Mouse (Mus musculus) liver, embryonic 11.5 days (tissue): ENCODE measurements around the gene Stac3. TPM values are rescaled to one million over a fixed set of nuclear protein-coding genes. Genes with fewer than 3 reads are reported as not detected.
A peak's percentile ranks its signal among the peaks of the same experiment; 100 is the strongest.

Source experiments
- ATAC-seq: fragments of 200-750 bp; cut with Nextera tagmentation; replicated peaks from 2 replicates; pipeline ENCODE4 v1.8.0; 2017; ENCODE audit warnings: moderate number of reproducible peaks, mild to moderate bottlenecking, moderate TSS enrichment, moderate library complexity; ENCODE audit not compliant: low FRiP score
- DNase-seq: peaks from one replicate; pipeline ENCODE4 v3.0.0-alpha.2; 2017; ENCODE audit warnings: low spot score
- H3K27ac ChIP-seq: fragments of 300-500 bp; sonication (generic); 2 replicates; pipeline ENCODE4 v1.5.1; 2014; ENCODE audit warnings: mild to moderate bottlenecking, low read depth, low read length, control low read depth
- H3K27me3 ChIP-seq: fragments of 300-500 bp; sonication (generic); replicated peaks from 2 replicates; pipeline ENCODE4 v1.6.1; 2014; ENCODE audit warnings: low read length, mixed read lengths; ENCODE audit not compliant: control insufficient read depth, insufficient read depth
- H3K36me3 ChIP-seq: fragments of 300-500 bp; sonication (generic); 2 replicates; pipeline ENCODE4 v1.6.1; 2014; ENCODE audit warnings: mild to moderate bottlenecking, low read length, moderate library complexity, mixed read lengths; ENCODE audit not compliant: control insufficient read depth, insufficient read depth
- H3K4me1 ChIP-seq: fragments of 300-500 bp; sonication (generic); replicated peaks from 2 replicates; pipeline ENCODE4 v1.6.1; 2014; ENCODE audit warnings: low read length, mixed read lengths; ENCODE audit not compliant: control insufficient read depth, insufficient read depth
- H3K4me2 ChIP-seq: fragments of 300-500 bp; sonication (generic); 2 replicates; pipeline ENCODE4 v1.6.1; 2014; ENCODE audit warnings: mild to moderate bottlenecking, control low read depth, moderate library complexity
- H3K4me3 ChIP-seq: fragments of 300-500 bp; sonication (generic); 2 replicates; pipeline ENCODE4 v1.5.1; 2014; ENCODE audit warnings: low read depth, low read length, control low read depth
- H3K9ac ChIP-seq: fragments of 300-500 bp; sonication (generic); 2 replicates; pipeline ENCODE4 v1.6.1; 2014; ENCODE audit warnings: low read depth, low read length, control low read depth
- H3K9me3 ChIP-seq: fragments of 300-500 bp; sonication (generic); 2 replicates; pipeline ENCODE4 v1.6.1; 2016; ENCODE audit warnings: low read length, inconsistent platforms, mixed read lengths; ENCODE audit not compliant: control insufficient read depth
- WGBS: fragments of 180-500 bp; shearing (Covaris S2); extraction: QIAGEN DNeasy Blood & Tissue Kit; methylation state at CpG from one replicate; pipeline ENCODE4 v1.1.7; 2014; 5-methylcytosine and 5-hydroxymethylcytosine counted together
- polyA plus RNA-seq: library from polyadenylated mRNA; unstranded; fragments of >200 nt; fragmentation: Nextera tagmentation; extraction: Ambion mirVana; gene quantifications from 2 replicates; pipeline ENCODE4 v1.2.1, GENCODE M21; 2014

The Stac3 gene
- 0.32 and 0.39 TPM in 2 replicates for polyA plus RNA-seq

DNA sequence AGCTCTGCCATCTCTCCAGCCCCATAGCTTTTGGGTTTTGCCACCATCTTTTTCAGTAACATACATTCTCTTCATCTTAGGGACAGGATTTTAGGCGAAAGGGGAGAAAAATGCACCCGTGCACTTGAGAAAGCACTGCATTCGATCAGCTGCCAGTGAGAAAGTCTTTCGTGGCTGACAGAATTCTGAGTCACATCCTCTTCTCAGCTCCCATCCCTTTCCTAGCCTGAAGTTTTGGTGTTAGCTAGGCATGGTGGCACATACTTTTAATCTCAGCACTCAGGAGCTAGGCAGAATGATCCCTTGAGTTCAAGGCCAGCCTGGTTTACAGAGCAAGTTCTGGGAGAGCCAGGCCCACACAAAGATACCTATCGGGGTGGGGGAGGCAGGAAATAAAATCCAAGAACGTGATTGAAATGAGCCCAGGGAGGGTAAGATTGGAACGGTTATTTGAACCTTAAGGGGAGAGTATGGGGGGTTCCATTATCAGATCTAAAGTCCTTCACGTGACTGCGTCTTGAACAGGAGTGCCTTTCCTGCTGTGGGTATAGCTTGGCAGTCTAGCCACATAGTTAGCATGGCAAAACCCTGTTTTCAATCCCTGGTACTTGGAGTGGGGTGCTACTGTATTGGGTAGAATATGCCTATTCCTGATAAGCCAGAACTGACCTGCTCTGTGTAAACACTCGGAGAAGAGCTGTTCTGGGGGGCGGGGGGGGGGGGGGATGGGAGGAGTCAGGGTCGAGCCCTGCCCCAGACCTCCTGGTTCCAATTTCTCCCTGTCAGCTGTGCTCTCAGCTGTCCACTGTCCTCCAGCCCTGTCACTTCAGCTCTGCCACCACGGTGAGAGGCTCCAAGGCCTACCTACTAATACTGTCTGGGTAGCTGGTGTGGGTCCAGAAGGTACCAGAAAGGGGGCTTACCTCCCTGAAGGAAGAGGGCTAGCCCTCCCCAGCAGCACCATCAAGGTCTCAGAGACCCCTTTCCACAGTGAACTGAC lies at the start of gene Stac3:
Stac3 (plus strand) TSS at position 793 of the 1,000 bp plus-strand sequence.
- 64% methylated on average over 13 of the region's 13 CpGs for WGBS
- Histone ChIP-seq H3K27ac (no peak within 1 kb of the TSS), H3K9me3 (no peaks in the 10 kb centered on the region), H3K4me1 (no peaks in the 10 kb centered on the region), H3K27me3 (no peaks in the 10 kb centered on the region), H3K4me3 (no peak within 1 kb of the TSS), H3K4me2 (no peak within 1 kb of the TSS), H3K9ac (no peak within 1 kb of the TSS), H3K36me3 (peaks cover 23% of the 10 kb centered on the region)
- no peak for DNase-seq
- peak; percentile 41; the same call in 1 of the 2 replicates for ATAC-seq

DNA sequence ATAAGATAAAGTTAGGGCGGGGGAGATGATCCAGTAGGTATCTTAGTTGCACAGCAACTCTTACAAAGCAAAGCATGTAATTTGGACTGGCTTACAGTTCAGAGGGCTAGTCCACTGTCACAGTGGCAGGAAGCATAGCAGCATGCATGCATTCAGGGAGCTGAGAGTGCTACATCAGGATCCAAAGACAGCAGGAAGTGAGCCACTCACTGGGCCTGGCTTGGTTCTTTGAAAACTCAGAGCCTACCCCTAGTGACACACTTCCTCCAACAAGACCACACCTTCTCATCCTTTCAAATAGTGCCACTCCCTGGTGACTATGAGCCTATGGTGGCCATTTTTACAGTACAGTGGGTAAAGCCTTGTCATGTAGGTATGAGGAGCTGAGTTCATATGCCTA lies 47.8 kb upstream of the Stac3 start:
- 89% methylated on average over 1 of the region's 1 CpGs for WGBS
- ATAC-seq: no peak
- H3K4me2 ChIP-seq: no peak overlapping the region
- no peak overlapping the region for H3K9ac ChIP-seq
- no peak overlapping the region for H3K27ac ChIP-seq
- H3K27me3 ChIP-seq: no peaks in the 10 kb centered on the region
- DNase-seq: no peak
- H3K9me3 ChIP-seq: no peaks in the 10 kb centered on the region
- no peak overlapping the region for H3K4me3 ChIP-seq
- H3K36me3 ChIP-seq: peaks cover 31% of the 10 kb centered on the region
- H3K4me1 ChIP-seq: no peaks in the 10 kb centered on the region

DNA sequence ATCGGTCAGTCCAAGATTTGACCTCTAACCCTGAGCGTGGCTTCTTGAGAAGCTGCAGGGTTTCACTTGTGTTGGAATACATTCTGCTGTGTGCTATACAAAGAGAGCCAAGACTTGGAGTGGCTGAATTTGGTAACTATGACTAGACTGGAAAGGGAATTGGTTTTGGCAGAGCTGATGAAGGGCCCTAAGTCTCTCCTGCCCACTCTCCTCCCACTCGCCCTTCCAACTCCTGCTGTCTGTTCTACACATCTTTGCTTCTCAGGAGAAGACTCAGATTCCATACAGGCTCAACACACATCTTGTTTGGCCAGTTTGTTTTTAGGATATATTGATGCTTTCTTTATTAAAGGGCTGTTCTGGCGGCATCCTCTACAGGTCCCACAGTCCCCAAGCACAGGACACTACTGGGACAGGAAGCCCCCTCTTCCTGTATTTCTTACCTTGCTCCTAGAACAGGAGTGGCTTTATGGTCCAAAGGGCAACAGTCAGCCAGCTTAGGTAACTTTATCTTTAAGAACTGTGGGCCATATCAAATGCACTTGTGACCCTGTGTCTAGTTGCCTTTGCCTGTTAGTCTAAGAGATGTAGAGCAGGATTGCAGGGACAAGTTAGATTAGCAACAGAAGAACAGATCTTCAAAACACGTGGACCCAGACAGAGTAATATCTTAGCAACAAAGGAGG lies 38.9 kb upstream of the Stac3 start:
- Histone ChIP-seq H3K27ac (no peak overlapping the region), H3K9me3 (no peaks in the 10 kb centered on the region), H3K36me3 (peaks cover 23% of the 10 kb centered on the region), H3K9ac (no peak overlapping the region), H3K4me3 (no peak overlapping the region), H3K4me1 (no peaks in the 10 kb centered on the region), H3K4me2 (no peak overlapping the region), H3K27me3 (no peaks in the 10 kb centered on the region)
- ATAC-seq (no peak), DNase-seq (no peak)
- WGBS: 87% methylated on average over 5 of the region's 5 CpGs

DNA sequence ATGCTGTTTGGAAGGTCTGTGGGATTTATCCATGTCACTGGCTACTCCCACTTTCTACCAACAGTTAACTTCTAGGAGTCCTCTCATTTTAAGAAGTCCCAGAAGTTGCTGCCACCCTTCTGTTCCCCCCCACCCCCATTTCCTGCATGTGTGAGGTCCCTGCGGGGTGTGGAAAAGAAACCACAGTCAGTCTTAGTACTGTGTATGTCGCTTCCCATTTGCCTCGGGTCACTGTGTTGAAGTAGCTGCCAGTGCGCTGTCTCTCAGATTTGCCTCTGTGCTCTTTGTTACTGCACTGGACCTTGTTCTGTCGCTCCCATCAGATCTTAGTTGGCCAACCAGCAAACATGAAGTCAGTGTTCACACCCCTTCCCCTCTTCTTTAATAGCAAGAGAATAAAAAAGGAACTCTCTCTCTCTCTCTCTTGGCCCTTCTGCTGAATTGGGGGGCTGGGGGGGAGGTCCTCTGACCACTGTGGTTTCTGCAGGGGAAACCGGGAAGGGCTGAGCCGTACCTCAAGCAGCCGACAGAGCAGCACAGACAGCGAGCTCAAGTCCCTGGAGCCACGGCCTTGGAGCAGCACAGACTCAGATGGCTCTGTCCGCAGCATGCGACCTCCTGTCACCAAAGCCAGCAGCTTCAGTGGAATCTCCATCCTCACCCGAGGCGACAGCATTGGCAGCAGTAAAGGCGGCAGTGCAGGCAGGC lies 30.1 kb upstream of the Stac3 start:
- DNase-seq (no peak), ATAC-seq (0 out of 2 replicates have a peak, but pooled peaks have one; percentile 10)
- peaks cover 1% of the 10 kb centered on the region; the same call in 1 of the 2 replicates for H3K36me3 ChIP-seq
- H3K9me3 ChIP-seq: no peaks in the 10 kb centered on the region
- H3K27me3 ChIP-seq: no peaks in the 10 kb centered on the region
- 44% methylated on average over 15 of the region's 15 CpGs for WGBS
- no peak overlapping the region for H3K4me3 ChIP-seq
- no peaks in the 10 kb centered on the region; the same call in 1 of the 2 replicates for H3K4me1 ChIP-seq
- no peak overlapping the region; the same call in 1 of the 2 replicates for H3K4me2 ChIP-seq
- no peak overlapping the region for H3K27ac ChIP-seq
- no peak overlapping the region for H3K9ac ChIP-seq

DNA sequence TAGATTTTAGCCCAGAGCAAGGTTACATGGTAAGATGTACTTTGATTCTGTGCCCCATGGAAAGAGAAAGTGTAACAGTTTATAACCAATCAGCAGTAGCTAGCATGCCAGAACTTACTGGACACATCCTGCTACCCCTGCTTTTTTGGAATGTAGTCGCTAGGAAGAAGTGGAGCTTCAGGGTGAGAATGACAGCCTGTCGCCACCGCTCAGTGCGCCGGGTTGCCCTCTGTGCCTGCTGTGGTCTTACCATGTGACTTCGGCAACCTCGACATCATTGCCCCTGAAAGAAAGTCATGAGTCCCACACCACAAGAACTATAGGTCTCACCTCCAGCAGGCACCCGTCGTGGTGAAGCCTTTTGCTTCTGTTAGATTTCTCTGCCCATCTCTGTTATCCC lies 28.8 kb upstream of the Stac3 start:
- no peaks in the 10 kb centered on the region for H3K9me3 ChIP-seq
- no peak overlapping the region for H3K9ac ChIP-seq
- DNase-seq (no peak), ATAC-seq (no peak)
- no peak overlapping the region for H3K4me3 ChIP-seq
- H3K4me2 ChIP-seq: no peak overlapping the region
- peaks cover 7% of the 10 kb centered on the region; the same call in 1 of the 2 replicates for H3K36me3 ChIP-seq
- no peaks in the 10 kb centered on the region; the same call in 1 of the 2 replicates for H3K4me1 ChIP-seq
- WGBS: 66% methylated on average over 9 of the region's 9 CpGs
- H3K27ac ChIP-seq: no peak overlapping the region
- no peaks in the 10 kb centered on the region for H3K27me3 ChIP-seq

DNA sequence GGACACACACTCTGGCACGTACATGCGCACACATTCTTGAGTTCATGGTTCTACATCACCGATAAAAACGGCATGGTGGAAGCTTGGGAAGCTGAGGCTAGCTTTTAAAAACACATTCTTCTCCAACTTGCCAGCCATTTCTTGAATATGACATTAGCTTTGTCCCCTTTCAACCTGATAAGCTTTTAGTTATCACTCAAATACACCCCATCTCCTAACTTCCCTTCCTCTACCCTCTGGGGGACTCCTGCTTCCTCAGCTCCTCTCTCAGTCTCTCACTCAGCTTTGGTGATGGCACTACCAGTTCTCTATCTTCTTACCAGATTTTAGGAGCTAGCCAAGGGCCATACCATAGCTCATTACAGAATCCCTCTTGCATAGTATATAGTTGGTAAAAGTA lies 26.3 kb upstream of the Stac3 start:
- DNase-seq (no peak), ATAC-seq (no peak)
- Histone ChIP-seq H3K4me3 (no peak overlapping the region), H3K9me3 (no peaks in the 10 kb centered on the region), H3K27me3 (no peaks in the 10 kb centered on the region), H3K4me2 (no peak overlapping the region), H3K27ac (no peak overlapping the region), H3K9ac (no peak overlapping the region), H3K36me3 (peaks cover 7% of the 10 kb centered on the region; the same call in 1 of the 2 replicates), H3K4me1 (no peaks in the 10 kb centered on the region; the same call in 1 of the 2 replicates)
- 92% methylated on average over 4 of the region's 4 CpGs for WGBS

DNA sequence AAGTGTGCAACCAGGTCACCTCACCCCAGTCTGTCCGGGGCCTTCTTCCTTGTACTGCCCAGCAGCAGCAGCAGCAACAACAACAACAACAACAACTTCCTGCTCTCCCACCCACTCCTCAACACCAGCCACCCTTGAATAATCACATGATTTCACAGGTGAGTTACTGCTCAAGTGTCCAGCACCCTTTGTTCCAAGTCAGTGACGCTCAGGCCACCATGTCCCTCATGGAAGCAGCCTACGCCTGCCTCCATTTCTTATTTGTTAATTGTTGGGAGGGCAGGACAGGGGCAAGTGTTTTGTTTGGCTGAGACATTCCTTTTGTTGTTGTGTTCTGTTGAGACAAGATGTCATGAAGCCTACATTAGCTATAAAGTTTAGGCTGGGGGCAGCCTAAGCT lies 24.9 kb upstream of the Stac3 start:
- Histone ChIP-seq H3K4me3 (no peak overlapping the region), H3K36me3 (peaks cover 7% of the 10 kb centered on the region; the same call in 1 of the 2 replicates), H3K27ac (no peak overlapping the region), H3K4me1 (no peaks in the 10 kb centered on the region; the same call in 1 of the 2 replicates), H3K27me3 (no peaks in the 10 kb centered on the region), H3K9me3 (no peaks in the 10 kb centered on the region), H3K4me2 (no peak overlapping the region), H3K9ac (no peak overlapping the region)
- DNase-seq (no peak), ATAC-seq (no peak)
- WGBS: 87% methylated on average over 3 of the region's 3 CpGs

DNA sequence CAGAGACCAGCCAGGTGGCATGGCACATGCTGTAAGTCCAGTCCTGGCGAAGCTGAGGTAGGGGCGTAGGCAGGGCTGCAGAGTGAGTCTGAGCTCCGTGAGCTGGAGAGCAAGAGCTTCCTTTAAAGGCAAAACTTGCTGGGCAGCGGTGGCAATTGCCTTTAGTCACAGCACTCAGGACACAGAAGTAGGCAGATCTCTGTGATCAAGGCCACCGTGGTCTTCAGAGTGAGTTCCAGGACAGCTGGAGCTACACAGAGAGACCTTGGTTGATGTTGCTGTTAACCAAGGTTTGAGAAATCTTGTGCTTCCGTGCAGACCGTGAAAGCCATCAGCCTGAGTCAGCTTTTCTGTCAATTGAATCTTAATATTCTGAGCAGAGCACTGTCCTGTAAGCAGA lies 24.2 kb upstream of the Stac3 start:
- ATAC-seq: no peak
- Histone ChIP-seq H3K36me3 (peaks cover 7% of the 10 kb centered on the region; the same call in 1 of the 2 replicates), H3K4me3 (no peak overlapping the region), H3K9me3 (no peaks in the 10 kb centered on the region), H3K9ac (no peak overlapping the region), H3K27me3 (no peaks in the 10 kb centered on the region), H3K27ac (no peak overlapping the region), H3K4me2 (no peak overlapping the region), H3K4me1 (no peaks in the 10 kb centered on the region)
- 83% methylated on average over 7 of the region's 7 CpGs for WGBS
- DNase-seq: no peak
